Mouse (Mus musculus): ENCODE data around the gene Fam189a1. TPM values are rescaled to one million over a fixed set of nuclear protein-coding genes. Genes with fewer than 3 reads are reported as not detected.

Fam189a1 gene
- polyA plus RNA-seq, 1 experiment from 2014 or later = 3.6 TPM

DNA sequence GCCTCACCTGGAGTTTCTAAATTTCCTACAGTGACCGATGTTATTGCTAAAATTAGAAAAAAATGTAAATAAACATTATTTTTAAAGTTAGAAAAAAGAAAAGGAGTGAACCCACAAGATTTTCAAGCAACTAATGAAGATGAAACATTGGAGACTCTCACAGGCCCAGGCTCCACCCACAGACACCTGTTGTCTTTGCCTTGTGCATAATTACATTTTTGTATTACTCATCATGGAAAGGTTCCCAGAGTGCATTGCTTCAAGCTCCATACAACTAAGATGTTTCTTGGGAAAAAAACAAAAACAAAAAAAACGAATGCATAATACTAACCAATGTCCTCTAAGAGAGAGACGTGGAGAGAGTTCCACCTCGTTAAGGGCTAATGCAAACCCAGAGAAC, 64.9 kb downstream of the Fam189a1 start:
- Histone ChIP-seq H3K9me3 (ENCODE audit: control insufficient read depth, low read length) (no peaks in the 10 kb centered on the region), H3K9ac (ENCODE audit: low read depth, low read length) (no peak overlapping the region), H3K36me3 (ENCODE audit: control insufficient read depth, insufficient read depth, low read length) (no peaks in the 10 kb centered on the region), H3K27ac (replicated peaks; ENCODE audit: low read depth, low read length) (no peak overlapping the region), H3K4me2 (ENCODE audit: low read depth, low read length) (no peak overlapping the region), H3K4me3 (ENCODE audit: low read depth, low read length) (no peak overlapping the region), H3K4me1 (ENCODE audit: control insufficient read depth, insufficient read depth, low read length) (no peaks in the 10 kb centered on the region), H3K27me3 (replicated peaks; ENCODE audit: control insufficient read depth, insufficient read depth, low read length) (no peaks in the 10 kb centered on the region)
- ATAC-seq (ENCODE audit: low read depth) = no peak
- 88% methylated on average over 4 of the region's 4 CpGs for WGBS
- no peak for DNase-seq (ENCODE audit: low spot score)

DNA sequence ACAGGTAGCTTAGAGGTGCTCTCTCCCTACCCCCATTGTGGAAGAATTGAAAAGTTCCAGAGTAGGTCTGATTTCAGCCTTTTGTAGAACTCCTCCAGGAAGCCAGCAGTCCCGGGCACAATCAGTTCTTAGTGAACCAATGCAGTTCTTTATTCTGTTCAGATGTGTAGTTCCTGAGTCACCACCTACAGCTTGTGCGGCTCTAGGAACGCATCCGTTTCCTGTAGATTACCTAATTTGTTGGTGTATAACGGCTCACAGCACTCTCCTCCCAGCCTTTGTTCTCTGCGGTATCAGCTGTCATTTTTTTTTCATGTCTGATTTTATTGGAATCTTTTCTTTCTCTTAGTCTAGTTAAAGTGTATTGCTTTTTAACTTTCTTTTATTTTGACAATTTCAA, 70.4 kb downstream of the Fam189a1 start:
- H3K9me3 ChIP-seq (ENCODE audit: control insufficient read depth, low read length) = no peaks in the 10 kb centered on the region
- ATAC-seq (ENCODE audit: low read depth) (no peak), DNase-seq (ENCODE audit: low spot score) (no peak)
- H3K4me2 ChIP-seq (ENCODE audit: low read depth, low read length) = no peak overlapping the region
- no peak overlapping the region for H3K4me3 ChIP-seq (ENCODE audit: low read depth, low read length)
- no peaks in the 10 kb centered on the region for H3K27me3 ChIP-seq (replicated peaks; ENCODE audit: control insufficient read depth, insufficient read depth, low read length)
- no peak overlapping the region for H3K27ac ChIP-seq (replicated peaks; ENCODE audit: low read depth, low read length)
- 0 out of 2 replicates have a peak, but pooled peaks cover 4% of the 10 kb centered on the region for H3K4me1 ChIP-seq (ENCODE audit: control insufficient read depth, insufficient read depth, low read length)
- 61% methylated on average over 6 of the region's 6 CpGs for WGBS
- no peak overlapping the region for H3K9ac ChIP-seq (ENCODE audit: low read depth, low read length)
- H3K36me3 ChIP-seq (ENCODE audit: control insufficient read depth, insufficient read depth, low read length) = no peaks in the 10 kb centered on the region

DNA sequence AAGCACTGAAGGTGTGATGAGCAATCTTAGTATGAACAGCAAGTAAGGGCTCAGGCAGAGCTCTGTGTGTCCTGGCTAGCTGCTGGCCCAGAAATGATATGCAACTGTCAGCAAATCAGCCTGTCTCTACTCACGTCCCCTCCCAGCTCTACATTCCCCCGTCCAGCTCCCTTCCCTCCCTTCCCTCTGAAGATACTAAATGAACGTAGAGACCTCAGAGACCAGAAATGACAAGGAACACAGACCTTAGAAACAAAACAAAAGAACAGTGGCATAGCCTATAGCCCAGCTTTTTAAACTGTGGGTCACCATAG, 73.6 kb downstream of the Fam189a1 start:
- DNase-seq (ENCODE audit: low spot score) (no peak), ATAC-seq (ENCODE audit: low read depth) (peak; percentile 37; the same call in 1 of the 2 replicates)
- 31% methylated on average over 3 of the region's 3 CpGs for WGBS
- Histone ChIP-seq H3K9me3 (ENCODE audit: control insufficient read depth, low read length) (no peaks in the 10 kb centered on the region), H3K4me1 (ENCODE audit: control insufficient read depth, insufficient read depth, low read length) (0 out of 2 replicates have a peak, but pooled peaks cover 7% of the 10 kb centered on the region), H3K4me3 (ENCODE audit: low read depth, low read length) (no peak overlapping the region), H3K4me2 (ENCODE audit: low read depth, low read length) (no peak overlapping the region), H3K36me3 (ENCODE audit: control insufficient read depth, insufficient read depth, low read length) (no peaks in the 10 kb centered on the region), H3K27me3 (replicated peaks; ENCODE audit: control insufficient read depth, insufficient read depth, low read length) (no peaks in the 10 kb centered on the region), H3K27ac (replicated peaks; ENCODE audit: low read depth, low read length) (no peak overlapping the region), H3K9ac (ENCODE audit: low read depth, low read length) (no peak overlapping the region)

DNA sequence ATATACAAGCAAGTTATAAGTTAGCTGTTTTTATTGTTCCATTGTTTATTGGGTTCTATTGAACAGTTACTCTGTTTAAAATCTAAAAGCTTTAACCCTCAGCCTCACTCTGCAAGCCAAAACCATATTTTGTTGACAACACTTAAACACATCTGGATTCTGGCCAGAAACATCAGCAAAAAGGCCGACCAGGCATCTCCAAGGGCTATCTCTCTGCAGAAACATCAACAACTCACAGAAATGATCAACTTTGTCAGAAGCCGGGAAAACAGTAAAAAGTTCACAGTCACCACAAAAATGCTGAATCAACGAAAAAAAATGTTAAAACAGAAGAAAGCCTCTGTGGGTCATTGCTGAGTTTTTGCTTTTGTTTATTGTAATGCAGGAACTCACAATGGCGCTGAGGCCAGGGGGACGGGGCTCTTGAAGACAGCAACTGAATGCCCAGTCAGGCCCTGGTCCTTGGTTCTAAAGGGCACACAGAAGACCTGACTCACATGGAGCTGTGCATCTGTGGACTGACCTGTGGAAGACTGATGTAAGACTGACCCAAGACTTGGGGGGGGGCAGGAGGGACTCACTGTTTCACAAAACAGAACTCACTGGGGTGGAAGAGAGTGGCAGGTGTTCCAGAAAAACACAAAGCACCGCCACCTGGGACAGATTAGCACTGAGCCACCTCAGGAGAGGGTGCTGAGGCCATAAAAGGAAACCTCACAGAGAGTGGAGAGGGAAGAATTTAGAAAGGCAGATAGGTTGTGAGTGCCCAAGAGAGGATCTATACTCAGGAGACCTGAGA, 74.2 kb downstream of the Fam189a1 start:
- H3K36me3 ChIP-seq (ENCODE audit: control insufficient read depth, insufficient read depth, low read length) = no peaks in the 10 kb centered on the region
- H3K9ac ChIP-seq (ENCODE audit: low read depth, low read length) = no peak overlapping the region
- no peaks in the 10 kb centered on the region for H3K9me3 ChIP-seq (ENCODE audit: control insufficient read depth, low read length)
- H3K4me2 ChIP-seq (ENCODE audit: low read depth, low read length) = no peak overlapping the region
- WGBS = 31% methylated on average over 6 of the region's 6 CpGs
- DNase-seq (ENCODE audit: low spot score) (peak; percentile 51), ATAC-seq (ENCODE audit: low read depth) (peak; percentile 83)
- no peak overlapping the region for H3K4me3 ChIP-seq (ENCODE audit: low read depth, low read length)
- no peak overlapping the region; the same call in 1 of the 2 replicates for H3K27ac ChIP-seq (replicated peaks; ENCODE audit: low read depth, low read length)
- no peaks in the 10 kb centered on the region for H3K27me3 ChIP-seq (replicated peaks; ENCODE audit: control insufficient read depth, insufficient read depth, low read length)
- H3K4me1 ChIP-seq (ENCODE audit: control insufficient read depth, insufficient read depth, low read length) = 0 out of 2 replicates have a peak, but pooled peaks cover 7% of the 10 kb centered on the region

DNA sequence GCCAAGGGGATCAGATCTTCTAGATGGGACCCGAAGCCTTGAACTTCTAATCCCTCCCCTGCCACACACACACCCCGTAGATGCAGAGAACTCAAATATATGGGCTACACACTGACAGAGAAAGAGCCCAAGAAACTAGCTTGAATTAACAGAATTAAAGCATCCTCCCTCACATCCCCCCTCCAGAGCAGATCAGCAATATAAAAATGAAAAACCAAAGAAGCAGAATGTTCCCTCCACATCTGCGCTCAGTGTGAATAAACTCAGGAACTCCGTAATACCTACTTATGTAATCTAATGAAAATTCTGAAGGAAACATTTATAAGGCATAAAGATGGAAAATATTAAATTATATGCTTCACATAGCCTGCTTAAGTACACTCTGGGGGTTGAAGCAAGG, 80.2 kb downstream of the Fam189a1 start:
- no peak overlapping the region for H3K27ac ChIP-seq (replicated peaks; ENCODE audit: low read depth, low read length)
- no peak for ATAC-seq (ENCODE audit: low read depth)
- WGBS = 88% methylated on average over 4 of the region's 4 CpGs

DNA sequence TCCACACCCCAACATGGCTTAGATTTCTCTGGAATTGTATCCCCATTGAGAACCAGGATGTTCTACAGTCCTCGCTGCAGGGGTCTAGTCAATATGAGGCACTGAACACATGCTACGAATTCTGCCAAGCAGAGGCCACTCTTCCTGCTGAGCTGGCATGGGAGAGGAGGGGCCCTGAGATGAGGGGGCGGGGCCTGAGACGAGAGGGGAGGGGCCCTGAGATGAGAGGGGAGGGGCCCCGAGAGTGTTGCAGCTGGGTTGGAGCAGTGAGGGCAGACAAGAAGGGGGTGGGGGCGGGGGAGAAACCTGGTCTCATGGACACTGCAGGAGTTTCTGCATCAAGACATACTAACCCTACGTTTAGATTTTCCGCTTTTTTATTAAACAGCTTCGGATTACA, 82.2 kb downstream of the Fam189a1 start:
- DNase-seq (ENCODE audit: low spot score) (no peak), ATAC-seq (ENCODE audit: low read depth) (no peak; the same call in 1 of the 2 replicates)
- Histone ChIP-seq H3K9ac (ENCODE audit: low read depth, low read length) (no peak overlapping the region), H3K4me2 (ENCODE audit: low read depth, low read length) (no peak overlapping the region), H3K4me1 (ENCODE audit: control insufficient read depth, insufficient read depth, low read length) (no peaks in the 10 kb centered on the region), H3K4me3 (ENCODE audit: low read depth, low read length) (no peak overlapping the region), H3K36me3 (ENCODE audit: control insufficient read depth, insufficient read depth, low read length) (no peaks in the 10 kb centered on the region), H3K27me3 (replicated peaks; ENCODE audit: control insufficient read depth, insufficient read depth, low read length) (no peaks in the 10 kb centered on the region), H3K27ac (replicated peaks; ENCODE audit: low read depth, low read length) (no peak overlapping the region), H3K9me3 (ENCODE audit: control insufficient read depth, low read length) (no peaks in the 10 kb centered on the region)
- 41% methylated on average over 9 of the region's 9 CpGs for WGBS

More for the DNA sequence above, 80.2 kb downstream of the Fam189a1 start:
- Histone ChIP-seq H3K27me3 (replicated peaks; ENCODE audit: control insufficient read depth, insufficient read depth, low read length) (no peaks in the 10 kb centered on the region), H3K9me3 (ENCODE audit: control insufficient read depth, low read length) (no peaks in the 10 kb centered on the region), H3K4me2 (ENCODE audit: low read depth, low read length) (no peak overlapping the region), H3K4me1 (ENCODE audit: control insufficient read depth, insufficient read depth, low read length) (0 out of 2 replicates have a peak, but pooled peaks cover 4% of the 10 kb centered on the region), H3K36me3 (ENCODE audit: control insufficient read depth, insufficient read depth, low read length) (no peaks in the 10 kb centered on the region), H3K4me3 (ENCODE audit: low read depth, low read length) (no peak overlapping the region), H3K9ac (ENCODE audit: low read depth, low read length) (no peak overlapping the region)
- no peak for DNase-seq (ENCODE audit: low spot score)

DNA sequence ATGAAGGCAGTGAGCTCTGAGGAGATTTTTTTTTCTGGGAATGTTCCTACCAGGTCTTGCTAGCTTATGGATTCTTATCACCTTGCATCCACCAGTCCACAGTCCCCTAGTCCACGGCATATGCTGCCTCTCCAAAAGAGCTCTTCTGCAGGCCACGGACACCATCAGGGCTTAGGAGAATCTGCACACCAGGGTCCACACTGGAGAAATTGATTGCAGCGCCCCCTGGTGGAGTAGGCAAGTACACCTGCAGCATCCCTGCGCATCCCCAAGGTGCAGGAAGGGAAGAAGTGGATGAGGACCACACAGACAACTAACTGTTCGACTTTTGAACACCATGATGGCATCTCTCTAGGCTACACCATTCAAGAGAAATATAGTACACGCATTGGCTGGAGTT, 82.8 kb downstream of the Fam189a1 start:
- WGBS = 32% methylated on average over 6 of the region's 6 CpGs
- ATAC-seq (ENCODE audit: low read depth) (0 out of 2 replicates have a peak, but pooled peaks have one; percentile 62), DNase-seq (ENCODE audit: low spot score) (peak; percentile 35)

DNA sequence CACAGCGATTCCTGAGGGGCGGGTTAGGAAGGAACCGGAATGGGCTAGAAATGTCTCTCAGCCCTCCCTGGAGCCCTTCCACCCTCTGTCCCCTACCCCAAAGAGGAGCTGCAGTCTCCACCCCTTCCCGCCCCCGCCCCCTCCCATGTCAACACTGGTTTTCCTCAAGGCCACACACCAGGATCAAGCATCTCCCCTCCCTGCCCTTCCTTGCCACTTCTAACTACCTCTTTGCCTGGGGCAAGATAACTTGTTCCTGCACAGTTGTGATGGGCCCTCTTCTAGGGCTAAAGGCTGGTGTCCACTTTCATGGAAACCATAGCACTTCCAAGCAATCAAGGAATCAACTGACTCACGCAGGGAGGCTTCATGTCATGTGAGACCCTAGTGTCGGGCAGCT, 90.2 kb downstream of the Fam189a1 start:
- Histone ChIP-seq H3K27ac (replicated peaks; ENCODE audit: low read depth, low read length) (no peak overlapping the region), H3K4me2 (ENCODE audit: low read depth, low read length) (no peak overlapping the region), H3K9me3 (ENCODE audit: control insufficient read depth, low read length) (no peaks in the 10 kb centered on the region), H3K36me3 (ENCODE audit: control insufficient read depth, insufficient read depth, low read length) (no peaks in the 10 kb centered on the region), H3K4me3 (ENCODE audit: low read depth, low read length) (no peak overlapping the region), H3K27me3 (replicated peaks; ENCODE audit: control insufficient read depth, insufficient read depth, low read length) (no peaks in the 10 kb centered on the region), H3K4me1 (ENCODE audit: control insufficient read depth, insufficient read depth, low read length) (no peaks in the 10 kb centered on the region), H3K9ac (ENCODE audit: low read depth, low read length) (no peak overlapping the region)
- no peak for DNase-seq (ENCODE audit: low spot score)
- WGBS = 64% methylated on average over 7 of the region's 7 CpGs
- no peak for ATAC-seq (ENCODE audit: low read depth)

More for the DNA sequence above, 82.8 kb downstream of the Fam189a1 start:
- no peaks in the 10 kb centered on the region for H3K9me3 ChIP-seq (ENCODE audit: control insufficient read depth, low read length)
- H3K4me3 ChIP-seq (ENCODE audit: low read depth, low read length) = no peak overlapping the region
- H3K9ac ChIP-seq (ENCODE audit: low read depth, low read length) = no peak overlapping the region
- H3K4me2 ChIP-seq (ENCODE audit: low read depth, low read length) = no peak overlapping the region
- H3K27ac ChIP-seq (replicated peaks; ENCODE audit: low read depth, low read length) = no peak overlapping the region
- H3K4me1 ChIP-seq (ENCODE audit: control insufficient read depth, insufficient read depth, low read length) = no peaks in the 10 kb centered on the region
- no peaks in the 10 kb centered on the region for H3K27me3 ChIP-seq (replicated peaks; ENCODE audit: control insufficient read depth, insufficient read depth, low read length)
- no peaks in the 10 kb centered on the region for H3K36me3 ChIP-seq (ENCODE audit: control insufficient read depth, insufficient read depth, low read length)

DNA sequence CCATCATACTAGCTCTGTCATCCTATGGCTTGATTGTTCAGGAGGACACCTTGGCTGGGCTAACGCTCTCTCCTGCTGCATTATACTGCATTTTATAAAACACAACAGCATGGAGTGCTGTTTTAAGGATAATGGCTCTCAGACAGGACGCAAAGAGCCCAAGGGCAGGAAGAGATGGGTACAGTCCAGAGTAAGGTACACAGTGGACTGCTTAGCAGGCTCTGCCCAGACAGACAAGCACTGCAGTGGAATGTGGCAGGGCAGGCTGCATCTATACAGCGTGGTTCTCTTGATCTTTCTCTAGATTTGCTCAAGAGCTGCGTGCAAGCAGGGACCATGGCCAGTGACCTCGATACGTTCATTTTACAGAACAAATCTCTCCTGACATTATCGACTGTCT, 90.9 kb downstream of the Fam189a1 start:
- H3K36me3 ChIP-seq (ENCODE audit: control insufficient read depth, insufficient read depth, low read length) = no peaks in the 10 kb centered on the region
- no peak for ATAC-seq (ENCODE audit: low read depth)
- H3K4me3 ChIP-seq (ENCODE audit: low read depth, low read length) = no peak overlapping the region
- H3K4me2 ChIP-seq (ENCODE audit: low read depth, low read length) = no peak overlapping the region
- no peak overlapping the region for H3K9ac ChIP-seq (ENCODE audit: low read depth, low read length)
- WGBS = 74% methylated on average over 7 of the region's 7 CpGs
- no peak for DNase-seq (ENCODE audit: low spot score)
- H3K9me3 ChIP-seq (ENCODE audit: control insufficient read depth, low read length) = no peaks in the 10 kb centered on the region
- H3K27me3 ChIP-seq (replicated peaks; ENCODE audit: control insufficient read depth, insufficient read depth, low read length) = no peaks in the 10 kb centered on the region
- H3K4me1 ChIP-seq (ENCODE audit: control insufficient read depth, insufficient read depth, low read length) = no peaks in the 10 kb centered on the region
- H3K27ac ChIP-seq (replicated peaks; ENCODE audit: low read depth, low read length) = no peak overlapping the region
